Mouse (Mus musculus) lung, embryonic 14.5 days (tissue): ENCODE measurements around the gene Gm11559. TPM values are rescaled to one million over a fixed set of nuclear protein-coding genes. Genes with fewer than 3 reads are reported as not detected.
"Not testable (repeated sequence)": the region's sequence is repeated elsewhere in the genome, so short reads cannot be mapped to it uniquely, and the experiment has no call there.

Source experiments
- ATAC-seq: fragments of 200-750 bp; cut with Nextera tagmentation; 2 replicates; pipeline ENCODE4 v1.8.0; 2017; ENCODE audit warnings: mild to moderate bottlenecking, moderate TSS enrichment, moderate library complexity; ENCODE audit not compliant: insufficient read depth
- DNase-seq: peaks from one replicate; pipeline ENCODE4 v3.0.0-alpha.2; 2015
- H3K27ac ChIP-seq: fragments of 300-500 bp; sonication (generic); 2 replicates; pipeline ENCODE4 v1.5.1; 2014; ENCODE audit warnings: low read depth, mild to moderate bottlenecking, moderate library complexity
- H3K27me3 ChIP-seq: fragments of 300-500 bp; sonication (generic); 2 replicates; pipeline ENCODE4 v1.6.1; 2014; ENCODE audit warnings: low read length, control low read depth; ENCODE audit not compliant: insufficient read depth
- H3K36me3 ChIP-seq: fragments of 300-500 bp; sonication (generic); 2 replicates; pipeline ENCODE4 v1.6.1; 2014; ENCODE audit warnings: control low read depth; ENCODE audit not compliant: insufficient read depth
- H3K4me1 ChIP-seq: fragments of 300-500 bp; sonication (generic); 2 replicates; pipeline ENCODE4 v1.6.1; 2014; ENCODE audit warnings: antibody characterized with exemption, control low read depth; ENCODE audit not compliant: insufficient read depth
- H3K4me2 ChIP-seq: fragments of 300-500 bp; sonication (generic); 2 replicates; pipeline ENCODE4 v1.6.1; 2014; ENCODE audit warnings: mild to moderate bottlenecking
- H3K4me3 ChIP-seq: fragments of 300-500 bp; sonication (generic); 2 replicates; pipeline ENCODE4 v1.5.1; 2014; ENCODE audit warnings: low read depth, low read length
- H3K9ac ChIP-seq: fragments of 300-500 bp; sonication (generic); 2 replicates; pipeline ENCODE4 v1.6.1; 2014
- H3K9me3 ChIP-seq: fragments of 300-500 bp; sonication (generic); 2 replicates; pipeline ENCODE4 v1.6.1; 2016; ENCODE audit warnings: low read depth, low read length, control low read depth
- CTCF ChIP-seq: IDR thresholded peaks from 2 replicates; pipeline ENCODE4 v1.5.1; 2016; ENCODE audit warnings: antibody characterized with exemption, low read depth
- WGBS: fragments of 180-500 bp; shearing (Covaris S2); extraction: QIAGEN DNeasy Blood & Tissue Kit; methylation state at CpG from one replicate; pipeline ENCODE4 v1.1.7; 2014; 5-methylcytosine and 5-hydroxymethylcytosine counted together
- polyA plus RNA-seq: library from polyadenylated mRNA; unstranded; fragments of >200 nt; fragmentation: Nextera tagmentation; extraction: Ambion mirVana; gene quantifications from 2 replicates; pipeline ENCODE4 v1.2.1, GENCODE M21; 2014

Gm11559 gene
- polyA plus RNA-seq, 1 experiment from 2014 or later, result not detected

- no peak overlapping the region for H3K27ac ChIP-seq
- no peak overlapping the region for H3K9ac ChIP-seq
- TF ChIP-seq CTCF, result no peak
- no peak for DNase-seq
- WGBS, result 65% methylated on average over 2 of the region's 2 CpGs
- ATAC-seq, result no peak
- no peak overlapping the region for H3K4me3 ChIP-seq
- H3K27me3 ChIP-seq, result no peaks in the 10 kb centered on the region
- H3K36me3 ChIP-seq, result no peaks in the 10 kb centered on the region
- no peaks in the 10 kb centered on the region for H3K4me1 ChIP-seq
- no peak overlapping the region for H3K4me2 ChIP-seq
- no peaks in the 10 kb centered on the region for H3K9me3 ChIP-seq
These were observed 5.5 kb upstream of the Gm11559 start for GRCm38 (mm10) chr11:99858761-99859160.

GRCm38 (mm10) chr11:99873089-99873488, 8.8 kb downstream of the Gm11559 start, which contains the start of gene Krtap9-1:
Gene Krtap9-1, plus strand, starts transcription at chr11:99873389.
- not testable (repeated sequence) for DNase-seq, ATAC-seq, H3K27me3 ChIP-seq, H3K4me2 ChIP-seq, H3K4me3 ChIP-seq, H3K9ac ChIP-seq, H3K4me1 ChIP-seq, H3K36me3 ChIP-seq, H3K9me3 ChIP-seq, H3K27ac ChIP-seq
- 54% methylated on average over 1 of the region's 1 CpGs for WGBS

GRCm38 (mm10) chr11:99878887-99879286, 14.6 kb downstream of the Gm11559 start, which contains the start of gene Gm11567:
Gene Gm11567, plus strand, starts transcription at chr11:99879187.
- not testable (repeated sequence) for DNase-seq, H3K27ac ChIP-seq, H3K27me3 ChIP-seq, H3K36me3 ChIP-seq, H3K4me1 ChIP-seq, H3K4me2 ChIP-seq, ATAC-seq, H3K4me3 ChIP-seq, H3K9ac ChIP-seq, H3K9me3 ChIP-seq
- 50% methylated on average over 1 of the region's 1 CpGs for WGBS

GRCm38 (mm10) chr11:99907620-99908019, 43.3 kb downstream of the Gm11559 start, which contains the start of gene Krtap31-1:
Gene Krtap31-1, plus strand, starts transcription at chr11:99907920.
- WGBS, result 77% methylated on average over 2 of the region's 2 CpGs
- Histone ChIP-seq H3K9me3 (no peaks in the 10 kb centered on the region), H3K4me3 (no peak within 1 kb of the TSS), H3K4me1 (no peaks in the 10 kb centered on the region), H3K4me2 (no peak within 1 kb of the TSS), H3K27ac (no peak within 1 kb of the TSS), H3K9ac (no peak within 1 kb of the TSS), H3K27me3 (no peaks in the 10 kb centered on the region), H3K36me3 (no peaks in the 10 kb centered on the region)
- no peak for TF ChIP-seq CTCF
- no peak for ATAC-seq
- no peak for DNase-seq

GRCm38 (mm10) chr11:99914451-99914850, 50.2 kb downstream of the Gm11559 start, which contains the start of gene Gm11565:
Gene Gm11565, plus strand, starts transcription at chr11:99914751.
- H3K9ac ChIP-seq, result no peak within 1 kb of the TSS
- no peaks in the 10 kb centered on the region for H3K36me3 ChIP-seq
- no peak within 1 kb of the TSS for H3K4me2 ChIP-seq
- ATAC-seq (no peak), DNase-seq (no peak)
- H3K4me1 ChIP-seq, result no peaks in the 10 kb centered on the region
- no peaks in the 10 kb centered on the region for H3K27me3 ChIP-seq
- TF ChIP-seq CTCF, result no peak
- WGBS, result 82% methylated on average over 3 of the region's 3 CpGs
- no peak within 1 kb of the TSS for H3K4me3 ChIP-seq
- H3K9me3 ChIP-seq, result no peaks in the 10 kb centered on the region
- no peak within 1 kb of the TSS for H3K27ac ChIP-seq

Other genes with a start within 250 kb of the Gm11559 start
- gene Krtap2-4, start 249.6 kb upstream of the Gm11559 start, polyA plus RNA-seq, result not detected in 2 replicates
- gene Gm11562, start 244.0 kb upstream of the Gm11559 start, polyA plus RNA-seq, result not detected in 2 replicates
- gene Krtap4-1, start 236.2 kb upstream of the Gm11559 start, polyA plus RNA-seq, result not detected in 2 replicates
- not detected in 2 replicates for gene Krtap4-2, start 229.4 kb upstream of the Gm11559 start, polyA plus RNA-seq
- not detected in 2 replicates for gene Krtap4-7, start 220.4 kb upstream of the Gm11559 start, polyA plus RNA-seq
- not detected in 2 replicates for gene Gm11555, start 214.2 kb upstream of the Gm11559 start, polyA plus RNA-seq
- not detected in 2 replicates for gene Gm11563, start 205.5 kb upstream of the Gm11559 start, polyA plus RNA-seq
- not detected in 2 replicates for gene Krtap4-6, start 198.5 kb upstream of the Gm11559 start, polyA plus RNA-seq
- gene Gm14190, start 173.7 kb upstream of the Gm11559 start, polyA plus RNA-seq, result not detected in 2 replicates
- gene Gm14180, start 130.2 kb upstream of the Gm11559 start, polyA plus RNA-seq, result not detected in 2 replicates
- gene Gm11595, start 91.6 kb upstream of the Gm11559 start, polyA plus RNA-seq, result not detected in 2 replicates
- gene Krtap4-8, start 83.8 kb upstream of the Gm11559 start, polyA plus RNA-seq, result not detected in 2 replicates
- not detected in 2 replicates for gene Krtap4-9, start 79.3 kb upstream of the Gm11559 start, polyA plus RNA-seq
- gene Gm11596, start 71.0 kb upstream of the Gm11559 start, polyA plus RNA-seq, result not detected in 2 replicates
- not detected in 2 replicates for gene Gm11569, start 65.5 kb upstream of the Gm11559 start, polyA plus RNA-seq
- gene Gm11554, start 60.0 kb upstream of the Gm11559 start, polyA plus RNA-seq, result not detected in 2 replicates
- not detected in 2 replicates for gene Krtap4-13, start 54.6 kb upstream of the Gm11559 start, polyA plus RNA-seq
- not detected in 2 replicates for gene Gm11564, start 48.8 kb upstream of the Gm11559 start, polyA plus RNA-seq
- gene 2300003K06Rik, start 26.4 kb upstream of the Gm11559 start, polyA plus RNA-seq, result not detected in 2 replicates
- not detected in 2 replicates for gene Krtap4-16, start 12.9 kb upstream of the Gm11559 start, polyA plus RNA-seq
- gene Gm11568, start 6.6 kb upstream of the Gm11559 start, polyA plus RNA-seq, result not detected in 2 replicates
- not detected in 2 replicates for gene Krtap9-1, start 8.9 kb downstream of the Gm11559 start, polyA plus RNA-seq
- gene Gm11567, start 14.7 kb downstream of the Gm11559 start, polyA plus RNA-seq, result not detected in 2 replicates
- not detected in 2 replicates for gene Krtap31-1, start 43.4 kb downstream of the Gm11559 start, polyA plus RNA-seq
- not detected in 2 replicates for gene Gm11565, start 50.3 kb downstream of the Gm11559 start, polyA plus RNA-seq
- gene Krtap31-2, start 71.8 kb downstream of the Gm11559 start, polyA plus RNA-seq, result not detected in 2 replicates
- not detected in 2 replicates for gene Krtap9-5, start 84.0 kb downstream of the Gm11559 start, polyA plus RNA-seq
- not detected in 2 replicates for gene Krtap29-1, start 114.6 kb downstream of the Gm11559 start, polyA plus RNA-seq
- not detected in 2 replicates for gene Krtap16-1, start 122.1 kb downstream of the Gm11559 start, polyA plus RNA-seq
- gene Krtap17-1, start 129.5 kb downstream of the Gm11559 start, polyA plus RNA-seq, result 0.75 and 0.87 TPM in 2 replicates
- not detected in 2 replicates for gene Krt33a, start 151.7 kb downstream of the Gm11559 start, polyA plus RNA-seq
- not detected in 2 replicates for gene Krt33b, start 165.4 kb downstream of the Gm11559 start, polyA plus RNA-seq
- not detected in 2 replicates for gene Krt34, start 177.1 kb downstream of the Gm11559 start, polyA plus RNA-seq
- not detected in 2 replicates for gene Krt31, start 186.1 kb downstream of the Gm11559 start, polyA plus RNA-seq
- not detected in 2 replicates for gene Krt32, start 223.8 kb downstream of the Gm11559 start, polyA plus RNA-seq
- not detected in 2 replicates for gene Krt35, start 231.8 kb downstream of the Gm11559 start, polyA plus RNA-seq
- 0.11 TPM in 1 of 2 replicates, not detected in the other for gene Krt36, start 241.2 kb downstream of the Gm11559 start, polyA plus RNA-seq